Mouse (Mus musculus): ENCODE data around the gene Cyp19a1. TPM values are rescaled to one million over a fixed set of nuclear protein-coding genes. Genes with fewer than 3 reads are reported as not detected.

The Cyp19a1 gene
- not detected in 2 replicates for polyA plus RNA-seq (2021; fragmentation: Nextera tagmentation)
- long read RNA-seq, experiment 1 = 0 reads
- long read RNA-seq, experiment 2, partial matches to known transcripts = 0 of 2 reads
- long read RNA-seq, experiment 2, other reads (novel, unspliced or antisense) = 2 of 2 reads

DNA sequence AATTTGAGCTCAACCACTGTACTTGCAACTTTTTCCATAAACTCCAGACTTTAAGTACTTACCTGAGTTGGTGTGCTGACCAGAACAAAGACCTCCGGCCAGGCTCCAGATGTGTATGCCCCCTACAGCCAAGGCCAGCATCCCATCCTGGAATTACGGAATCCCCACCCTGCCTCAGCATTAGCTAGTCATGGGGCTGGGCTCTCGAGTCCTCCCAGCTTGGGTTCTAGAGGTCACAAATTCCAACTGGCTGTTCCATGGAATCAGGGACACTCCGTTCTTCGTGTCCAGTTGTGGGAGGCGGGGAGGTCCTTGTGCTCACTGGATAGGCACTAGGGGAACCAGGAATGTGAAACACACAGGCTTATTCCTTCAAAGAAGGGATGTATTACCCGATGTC, at the start of gene Cyp19a1:
Cyp19a1 (minus strand) TSS at position 101 of the 400 bp plus-strand sequence.

DNA sequence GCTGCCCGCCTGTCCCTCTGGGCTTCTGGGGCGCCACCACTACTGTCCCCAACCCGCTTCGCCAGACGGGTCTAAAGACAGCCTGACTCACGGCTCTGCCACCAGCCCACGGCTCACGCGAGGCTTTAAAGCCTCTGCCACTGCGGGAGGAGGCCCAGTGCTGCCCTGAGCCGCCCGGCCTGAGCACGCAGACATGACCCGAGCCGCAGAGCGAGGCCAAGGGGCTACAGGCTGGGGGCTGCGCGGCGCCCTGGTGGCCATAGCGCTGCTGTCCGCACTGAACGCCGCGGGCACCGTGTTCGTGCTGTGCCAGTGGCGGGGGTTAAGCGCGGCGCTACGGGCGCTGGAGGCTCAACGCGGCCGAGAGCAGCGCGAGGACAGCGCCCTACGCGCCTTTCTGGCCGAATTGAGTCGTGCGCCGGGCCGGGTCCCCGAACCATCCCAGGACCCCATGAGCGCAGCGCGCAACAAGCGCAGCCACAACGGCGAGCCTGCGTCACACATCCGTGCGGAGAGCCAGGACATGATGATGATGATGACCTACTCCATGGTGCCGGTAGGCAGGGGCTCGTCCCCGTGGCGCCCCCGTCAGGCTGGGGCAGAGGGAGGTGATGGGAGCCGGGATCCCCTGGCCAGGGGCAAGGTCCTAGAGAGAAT, 18.5 kb upstream of the Cyp19a1 start, which contains the start of gene Gldn:
Gldn (plus strand) TSS at position 156 of the 657 bp plus-strand sequence.

Other genes with a start within 250 kb of the Cyp19a1 start
- gene Tnfaip8l3, start 199.7 kb downstream of the Cyp19a1 start, polyA plus RNA-seq (2021; fragmentation: Nextera tagmentation) = 10.4 and 12.4 TPM in 2 replicates
- gene Gldn, start 18.4 kb upstream of the Cyp19a1 start, polyA plus RNA-seq (2021; fragmentation: Nextera tagmentation) = 0.29 TPM in 2 replicates
- gene Dmxl2, start 233.5 kb upstream of the Cyp19a1 start, polyA plus RNA-seq (2021; fragmentation: Nextera tagmentation) = 32.2 and 38.0 TPM in 2 replicates